Mouse (Mus musculus): ENCODE results near the gene Cks1b. TPM values are rescaled to one million over a fixed set of nuclear protein-coding genes. Genes with fewer than 3 reads are reported as not detected.
A peak's percentile ranks its signal among the peaks of the same experiment; 100 is the strongest.

The Cks1b gene
- polyA plus RNA-seq, 2 experiments from 2014 or later = 70.8 to 92.3 TPM

DNA sequence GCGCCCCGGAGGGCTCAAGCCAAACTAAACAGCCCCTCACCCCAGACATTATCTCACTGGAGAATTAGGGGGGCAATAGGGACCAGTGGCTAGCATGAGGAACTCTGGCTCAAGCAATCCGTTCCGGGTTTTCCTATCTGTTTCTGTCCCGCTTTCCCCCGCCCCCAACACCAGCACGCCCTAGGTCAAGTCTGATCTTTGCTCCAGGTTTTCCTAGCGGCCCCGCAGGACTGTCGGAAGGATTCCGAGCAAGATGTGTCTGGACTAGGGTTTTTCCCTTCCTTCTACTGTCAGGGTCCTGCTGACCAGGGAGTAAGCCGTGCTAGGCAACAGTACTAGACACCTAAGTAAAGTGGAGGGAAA lies 23.3 kb downstream of the Cks1b start:
- ATAC-seq = no peak

DNA sequence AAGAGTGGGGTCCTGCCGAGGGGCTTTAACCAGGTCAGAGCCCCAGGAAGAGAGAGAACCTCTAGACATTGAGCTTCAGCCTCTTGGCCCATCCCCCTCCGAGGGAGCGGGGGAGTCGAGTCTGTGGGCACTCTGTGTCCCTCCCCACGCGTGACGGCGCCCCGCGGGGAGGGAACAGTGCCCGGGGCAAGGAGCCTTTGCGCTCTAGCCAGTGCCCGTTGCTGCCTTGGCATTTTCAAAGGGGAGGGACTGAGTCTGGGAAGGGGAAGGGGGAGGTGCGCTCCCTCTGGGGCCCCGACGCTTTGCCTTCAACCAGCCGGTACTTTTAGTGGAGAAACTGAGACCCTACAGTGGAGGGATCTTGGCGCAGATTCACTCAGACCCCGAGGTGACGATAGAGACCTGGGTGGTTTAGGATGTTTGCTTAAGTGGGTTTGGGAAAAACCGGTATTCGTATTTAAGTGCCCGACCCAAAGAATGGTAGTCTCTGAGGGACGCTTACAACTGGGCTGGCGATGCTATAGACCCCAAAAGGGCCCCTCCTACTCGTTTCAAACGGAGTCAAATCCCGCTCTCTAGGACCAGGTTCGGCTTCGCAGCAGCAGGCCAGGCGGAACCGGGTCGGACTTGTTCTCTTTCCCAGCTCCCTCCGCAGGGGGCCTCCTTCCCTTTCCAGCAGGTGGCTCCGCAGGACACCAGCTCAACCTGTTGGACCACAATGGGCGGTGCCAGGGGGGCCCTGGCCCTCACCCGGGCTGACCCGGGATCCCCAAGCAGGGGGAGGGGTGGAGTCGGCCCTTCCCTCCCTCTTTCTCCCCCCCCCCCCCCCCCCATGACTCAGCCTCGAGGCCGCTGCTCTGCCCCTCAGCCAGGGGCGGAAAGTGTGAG lies 23.9 kb downstream of the Cks1b start, which contains the start of gene Zbtb7b:
Gene Zbtb7b, minus strand, starts transcription at position 771 of the 888 bp plus-strand sequence.
- peak; percentile 8 for ATAC-seq

DNA sequence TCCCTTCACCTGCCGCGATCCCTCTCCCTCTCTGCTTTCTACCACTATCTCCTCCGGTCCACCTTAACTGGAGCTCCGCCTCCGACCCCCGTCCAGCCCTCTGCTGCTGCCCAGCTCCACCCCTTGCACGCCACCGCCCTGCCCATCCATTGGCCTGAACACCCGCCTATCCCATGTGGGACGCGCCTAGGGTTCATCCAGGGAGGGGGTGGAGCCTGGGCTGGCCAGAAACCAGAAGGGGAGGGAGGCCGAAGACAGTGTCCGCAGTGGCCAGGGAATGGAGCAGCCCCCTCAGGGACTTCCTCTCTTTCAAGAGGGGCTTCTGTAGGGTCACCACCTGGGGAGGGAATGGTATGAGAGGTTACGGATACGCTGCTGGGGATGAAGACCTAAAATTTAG lies 24.6 kb downstream of the Cks1b start:
- peak; percentile 79 for ATAC-seq

DNA sequence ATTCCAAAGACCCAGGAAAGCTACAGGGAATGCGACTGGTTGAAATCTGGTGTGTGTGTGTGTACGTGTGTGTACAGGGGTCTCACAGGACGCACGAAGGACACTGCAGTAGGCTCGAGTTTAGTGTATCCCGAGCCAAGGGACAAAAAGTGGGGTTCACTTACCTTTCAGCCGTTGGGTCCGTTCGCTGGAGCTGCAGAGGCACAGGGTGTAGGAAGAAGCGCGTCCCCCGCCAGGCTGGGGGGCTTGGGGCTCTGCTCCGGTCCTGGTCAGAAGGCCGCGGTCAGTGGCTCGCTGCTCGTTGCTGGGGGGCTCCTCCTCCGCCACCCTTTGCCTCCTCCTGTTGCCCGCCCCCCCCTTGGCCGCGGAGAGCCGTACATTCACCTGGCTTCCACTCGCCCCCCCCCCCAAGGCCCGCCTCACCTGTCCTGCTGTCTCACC lies 25.3 kb downstream of the Cks1b start:
- ATAC-seq = no peak

DNA sequence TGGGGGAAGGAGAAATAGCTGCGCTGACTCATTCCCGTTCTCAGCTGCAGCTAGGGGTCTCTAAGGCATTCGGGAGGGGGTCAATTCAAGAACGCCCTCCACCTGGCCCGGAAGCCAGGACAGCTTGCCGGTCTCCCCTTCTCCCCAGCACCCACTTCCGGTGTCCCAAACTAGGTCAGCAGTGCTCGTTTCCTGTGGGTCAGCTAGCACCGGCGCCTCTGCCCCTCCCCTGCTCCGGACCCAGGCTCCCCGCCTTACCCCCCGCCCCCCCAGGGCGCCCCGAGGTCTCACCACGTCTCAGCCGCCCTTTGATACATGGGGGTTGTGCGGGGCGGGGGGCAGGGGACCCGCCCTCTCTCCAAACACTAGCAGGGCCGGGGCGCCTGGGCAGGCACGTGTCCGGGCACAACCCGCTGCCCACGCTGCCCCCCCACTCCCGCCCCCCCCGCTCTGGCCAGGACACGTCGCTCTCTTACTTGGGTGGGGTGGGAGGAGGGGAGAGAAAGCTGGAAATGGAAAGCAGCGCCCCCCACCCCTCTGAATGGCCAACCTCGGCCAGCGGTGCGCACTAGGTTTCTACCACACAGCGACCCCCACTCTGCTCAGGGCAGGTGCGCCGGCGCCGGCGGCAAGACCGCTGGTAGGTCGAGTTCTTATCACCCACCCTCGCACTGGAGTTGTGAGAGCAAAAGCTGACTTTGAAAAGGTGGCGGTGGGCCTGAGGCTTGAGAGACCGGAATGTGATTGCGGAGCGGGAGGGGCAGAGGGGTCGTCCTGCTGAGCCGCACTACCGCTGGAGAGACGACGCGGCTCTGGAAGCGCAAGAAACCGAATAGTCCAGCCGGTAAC lies 26.3 kb downstream of the Cks1b start:
- no peak for ATAC-seq

DNA sequence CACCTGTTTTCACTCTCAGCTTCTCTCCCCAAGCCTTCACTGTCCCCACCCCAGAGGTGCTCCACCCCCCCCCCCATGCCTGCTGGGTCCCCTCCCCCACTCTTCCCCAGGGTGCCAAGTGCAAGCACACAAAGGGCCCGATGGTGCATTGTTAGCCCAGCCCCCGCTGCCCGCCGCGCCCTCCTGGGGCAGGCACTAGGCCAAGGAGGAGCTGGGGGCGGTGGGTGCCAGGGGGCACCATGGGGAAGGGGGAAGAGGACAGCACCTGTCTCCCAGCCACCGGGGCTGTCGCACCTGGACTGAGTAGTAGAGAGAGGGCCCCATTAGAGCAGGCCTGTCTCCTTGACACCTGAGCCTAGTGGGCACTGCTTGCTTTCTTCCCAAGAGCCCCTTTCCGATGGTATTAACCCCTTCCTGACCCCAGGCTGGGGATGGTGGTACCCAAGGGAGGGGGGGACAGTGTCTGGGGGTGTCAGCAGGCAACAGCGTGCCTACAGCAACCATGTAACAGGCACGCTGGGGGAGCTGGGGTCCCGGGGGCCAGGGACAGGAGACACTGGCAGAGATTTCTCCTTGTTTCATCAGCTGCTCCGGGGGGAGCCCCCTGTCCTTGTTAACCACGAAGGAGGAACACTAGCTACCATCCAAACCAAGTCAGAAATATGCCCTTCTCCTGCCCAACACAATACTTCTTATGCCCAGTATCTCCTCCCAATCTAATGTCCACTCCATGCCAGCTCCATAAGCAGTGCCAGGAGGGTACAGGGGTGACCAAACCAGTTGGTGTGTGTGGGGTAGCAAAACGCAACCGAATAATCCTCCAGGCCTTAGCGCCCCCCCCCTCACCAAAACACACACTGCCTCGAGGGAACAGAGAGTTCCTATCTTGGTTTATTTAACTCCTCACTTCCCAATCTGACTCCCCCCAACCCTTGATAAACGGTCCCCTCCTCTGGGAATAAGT lies 27.2 kb downstream of the Cks1b start:
- ATAC-seq = no peak

DNA sequence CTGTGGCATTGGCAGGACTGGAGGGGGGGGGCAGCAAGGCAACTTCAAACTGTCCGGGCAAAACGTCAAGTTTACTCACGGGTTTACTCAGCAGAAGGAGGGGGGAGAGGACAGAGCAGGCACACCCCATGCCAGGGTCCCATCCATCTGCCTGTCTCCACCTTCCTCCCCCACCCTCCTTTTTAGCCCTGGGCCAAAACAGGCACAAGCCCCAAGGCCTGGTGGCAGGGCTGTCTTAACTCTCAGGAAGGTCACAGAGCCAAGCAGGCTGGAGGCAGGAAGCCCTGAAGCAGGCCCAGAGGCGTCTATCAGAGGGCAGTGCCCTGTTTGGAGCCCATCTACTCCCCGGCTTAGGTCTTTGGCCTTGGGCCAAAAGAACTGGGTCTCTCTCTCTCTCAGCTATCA lies 28.1 kb downstream of the Cks1b start:
- no peak for ATAC-seq

DNA sequence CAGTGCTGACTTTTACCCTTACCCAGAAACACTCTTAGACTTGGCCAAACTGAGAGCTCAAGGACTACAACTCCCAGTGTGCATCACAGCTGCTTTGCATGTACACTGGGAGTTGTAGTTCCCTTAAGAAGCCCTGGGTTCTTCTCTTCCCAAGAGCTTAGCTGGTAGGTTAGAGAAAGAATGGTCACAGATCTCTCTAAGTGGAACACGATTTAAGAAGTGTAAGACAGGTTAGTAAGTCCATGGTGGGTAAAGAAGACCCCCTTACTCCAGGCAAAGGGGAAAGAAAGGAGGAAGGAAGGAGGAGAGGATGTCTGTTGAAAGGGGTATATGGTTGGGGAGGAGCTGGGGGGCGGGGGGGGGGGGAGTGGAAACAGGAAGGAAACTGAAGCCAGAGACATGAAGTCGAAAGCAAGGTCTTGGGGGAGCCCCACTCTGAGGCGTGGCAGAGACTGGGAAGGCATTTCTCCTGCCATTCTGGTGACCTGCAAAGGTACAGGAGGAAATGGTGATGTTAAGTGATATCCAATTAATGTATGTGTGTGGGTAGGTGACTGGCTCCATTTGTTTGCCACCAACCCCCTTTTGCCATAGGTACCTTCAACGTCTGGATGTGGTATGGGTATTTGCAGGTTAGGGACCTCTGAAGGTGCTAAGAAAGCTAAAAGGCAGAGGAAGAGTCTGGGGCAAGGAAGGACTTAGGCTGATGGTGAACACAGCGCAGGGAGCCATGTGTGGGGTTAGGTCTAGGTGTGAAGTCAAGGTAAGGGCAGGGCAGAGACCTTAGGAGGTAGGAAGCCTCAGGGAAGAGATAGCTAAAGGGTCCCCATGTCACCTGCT lies 29.1 kb downstream of the Cks1b start:
- ATAC-seq = peak; percentile 30

DNA sequence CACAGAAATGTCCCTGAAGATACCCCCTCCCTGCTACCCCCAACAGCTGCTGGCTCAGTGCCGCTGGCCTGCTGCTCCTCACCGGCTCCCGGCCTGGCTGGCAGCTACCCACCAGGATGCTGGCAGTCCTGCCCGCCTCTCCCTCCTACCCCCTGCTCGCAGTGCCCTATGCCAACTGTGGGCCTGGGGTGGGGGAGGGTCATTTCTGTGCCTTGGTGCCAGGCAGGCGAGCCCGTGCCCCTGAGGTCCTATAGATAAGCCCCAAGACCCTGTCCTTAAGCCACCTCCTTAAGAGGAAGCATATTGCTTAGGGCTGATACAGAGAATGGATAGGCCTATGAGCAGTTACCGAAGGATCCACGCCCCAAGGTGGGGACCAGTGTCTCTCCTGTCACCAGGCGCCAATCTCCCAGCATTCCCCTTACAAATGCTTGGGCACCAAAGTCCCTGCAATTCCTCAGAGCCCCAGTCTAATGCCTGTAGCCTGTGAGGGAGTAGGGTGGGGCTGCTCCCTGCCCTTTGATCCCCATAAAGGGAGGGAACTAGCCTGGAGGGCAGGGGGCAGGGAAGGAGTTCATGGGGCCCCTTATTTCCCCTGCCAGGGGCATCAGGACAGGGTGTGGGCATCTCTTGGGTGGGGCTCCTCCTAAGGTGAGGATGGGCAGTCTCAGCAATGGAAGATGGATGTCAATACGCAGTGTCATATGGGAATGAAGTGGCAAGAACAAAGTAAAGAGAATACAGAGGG lies 29.9 kb downstream of the Cks1b start:
- no peak for ATAC-seq

DNA sequence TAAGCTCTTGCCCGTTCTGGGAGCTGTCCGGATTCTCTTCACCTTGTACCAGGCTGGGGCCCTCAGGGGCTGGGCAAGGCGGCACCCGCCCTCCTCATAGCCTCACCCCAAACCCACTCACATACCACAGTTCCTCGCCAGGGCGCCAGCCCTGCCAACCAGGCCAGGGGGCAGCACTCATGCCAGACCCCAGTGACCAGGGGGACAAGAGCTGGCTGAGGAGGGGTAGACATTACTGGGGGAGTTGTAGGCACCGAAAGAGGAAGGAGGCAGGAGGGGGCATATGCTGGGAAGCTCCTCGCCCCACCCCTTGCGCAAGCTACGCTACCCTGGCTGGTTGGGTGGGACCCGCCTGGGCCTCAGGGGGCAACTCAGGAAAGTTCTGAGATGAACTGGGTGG lies 30.6 kb downstream of the Cks1b start:
- ATAC-seq = no peak

DNA sequence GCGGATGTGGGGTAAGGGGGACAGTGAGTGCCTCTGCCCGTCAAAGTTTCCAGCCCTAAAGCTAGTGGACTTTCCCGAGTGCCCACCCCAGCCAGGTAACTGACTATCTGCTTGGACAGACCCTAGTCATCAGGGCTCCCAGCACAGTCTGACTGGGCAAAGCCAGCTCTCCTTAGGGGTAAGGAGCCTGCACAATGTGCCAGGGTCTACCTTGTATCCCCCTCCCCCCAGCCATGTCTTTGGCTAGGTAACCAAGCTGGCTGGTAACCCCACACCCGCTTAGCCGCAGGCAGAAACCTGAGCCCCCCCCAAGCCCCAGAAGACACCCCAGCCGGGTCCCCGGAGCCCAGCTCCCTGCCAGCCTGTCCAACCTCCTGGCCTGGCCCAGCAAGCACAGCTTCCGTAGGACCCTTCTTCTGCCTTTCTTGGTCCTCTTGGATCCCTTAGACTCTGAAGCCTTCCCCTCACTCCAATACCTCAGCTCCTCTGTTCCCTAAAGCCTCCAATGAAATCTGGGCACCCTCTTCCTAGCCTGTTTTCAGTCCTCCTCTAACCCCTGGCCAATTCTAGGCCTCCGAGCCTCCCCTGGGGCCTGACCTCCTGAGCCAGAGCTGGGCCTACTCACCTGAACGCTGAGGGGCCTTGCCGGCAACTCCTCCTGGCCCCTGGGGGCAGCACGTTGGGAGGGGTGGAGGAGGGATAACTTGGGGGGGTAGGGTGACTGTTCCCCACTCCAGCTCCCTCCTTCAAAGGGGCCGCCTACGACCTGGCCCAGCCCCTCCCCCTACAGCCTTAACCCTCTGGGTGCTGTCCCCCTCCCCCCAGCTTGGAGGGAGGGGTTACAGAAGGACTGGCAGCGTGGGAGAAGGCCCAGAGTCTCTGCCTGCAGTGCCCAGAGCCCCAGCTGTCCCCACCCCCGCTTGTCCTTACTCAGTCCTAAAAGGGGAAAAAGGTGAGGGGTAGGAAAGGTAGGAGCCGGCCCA lies 31.5 kb downstream of the Cks1b start:
- ATAC-seq = no peak

DNA sequence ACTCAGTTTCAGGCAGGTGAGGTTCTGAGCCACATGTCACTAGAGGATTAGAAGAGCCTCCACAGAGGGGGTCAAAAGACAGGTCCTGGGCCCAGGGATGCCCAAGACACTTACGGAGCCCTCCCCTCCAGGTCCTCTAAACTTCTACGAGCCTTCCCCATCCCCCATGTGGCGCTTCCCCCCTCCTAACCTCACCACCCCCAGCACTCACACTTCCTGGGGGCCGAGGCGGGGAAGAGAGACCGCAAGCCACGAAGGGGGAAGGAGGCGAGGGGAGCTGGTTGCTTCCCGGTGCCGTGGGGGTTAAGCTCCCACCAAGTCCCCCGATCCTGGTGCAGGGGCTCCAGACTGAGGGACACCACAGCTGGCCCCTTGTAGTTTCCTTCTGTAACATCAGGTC lies 32.7 kb downstream of the Cks1b start:
- ATAC-seq = no peak

DNA sequence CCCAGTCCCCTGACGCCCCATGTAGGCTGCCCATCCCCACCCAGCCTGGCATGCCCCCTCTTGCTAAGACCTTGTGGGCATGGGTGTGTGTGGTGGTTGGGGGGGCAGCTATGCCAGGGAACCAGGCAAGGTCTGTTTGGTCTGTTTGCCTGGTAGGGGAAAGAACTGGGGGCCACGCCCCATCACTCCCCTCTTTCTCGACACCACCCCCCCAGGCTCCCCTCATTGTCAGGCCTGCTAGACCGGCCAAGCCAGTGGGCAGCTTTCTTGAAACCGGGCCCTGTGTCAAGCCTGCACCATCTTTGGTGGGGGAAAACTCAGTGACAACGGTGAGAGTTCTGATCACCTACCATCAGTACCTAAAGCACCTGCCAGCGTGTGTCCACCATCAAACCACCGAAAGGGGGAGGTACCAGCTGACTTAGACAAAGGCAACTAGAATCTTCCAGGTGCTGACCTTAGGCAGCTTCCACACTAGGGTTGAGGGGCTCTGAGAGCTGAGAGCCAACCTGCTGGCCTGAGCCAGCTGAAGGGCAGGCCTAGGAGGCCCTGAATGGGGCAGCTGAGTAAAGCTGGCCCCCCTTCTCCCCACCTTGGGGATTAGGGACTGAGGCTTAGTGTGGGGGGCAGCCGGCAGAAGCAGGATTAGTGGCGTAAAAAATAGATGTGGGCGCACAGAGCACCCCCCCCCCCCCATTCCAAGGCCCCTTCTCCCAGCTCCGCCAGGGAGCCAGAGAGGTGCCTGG lies 33.7 kb downstream of the Cks1b start:
- ATAC-seq = no peak

DNA sequence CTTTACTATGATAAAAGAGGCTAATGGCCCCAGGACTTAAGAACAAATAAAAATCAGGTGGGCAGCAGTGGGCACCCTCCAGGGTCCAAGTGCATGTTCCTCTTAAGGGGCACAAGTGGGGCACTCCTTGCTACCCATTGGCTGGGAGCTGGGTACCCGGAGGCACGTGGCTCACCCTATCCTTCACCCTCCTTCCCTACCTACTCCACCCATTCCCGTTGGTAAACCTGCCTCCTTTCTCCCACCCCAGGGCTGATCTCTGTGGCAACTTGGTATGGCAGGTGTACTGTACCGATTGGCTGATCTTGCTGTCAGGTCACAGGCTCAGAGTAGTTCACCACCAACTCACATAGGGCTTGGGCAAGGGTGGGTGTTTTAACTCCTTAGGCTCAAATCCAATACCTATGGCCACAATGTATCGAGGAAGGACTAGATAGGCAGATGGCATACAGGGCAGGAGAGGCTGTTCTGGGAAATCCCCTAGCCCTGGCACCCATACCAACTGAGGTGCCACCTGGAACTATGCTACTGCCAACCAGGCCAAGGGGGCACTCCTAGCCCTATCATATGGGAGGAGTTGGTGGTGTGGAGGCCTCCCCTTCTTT lies 34.4 kb downstream of the Cks1b start:
- ATAC-seq = no peak

DNA sequence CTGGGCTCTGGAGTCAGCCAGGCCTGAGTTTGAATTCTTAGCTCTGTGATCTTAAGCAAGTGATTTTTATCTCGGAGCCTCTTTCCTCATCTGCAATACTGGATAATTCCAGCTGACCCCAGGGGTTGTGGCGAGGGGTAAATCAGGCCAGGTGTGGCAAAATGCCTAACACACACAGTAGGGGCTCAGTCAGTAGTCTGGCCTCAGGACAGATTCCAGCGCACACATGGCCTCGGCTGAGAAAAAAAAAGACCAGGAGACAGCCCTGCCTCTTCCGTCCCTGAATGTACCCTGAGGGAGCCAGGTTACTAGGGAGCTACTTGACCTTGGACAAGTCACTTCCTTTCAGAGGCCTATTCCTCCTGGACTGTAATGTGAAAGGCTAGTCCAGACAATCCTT lies 35.2 kb downstream of the Cks1b start:
- ATAC-seq = no peak

DNA sequence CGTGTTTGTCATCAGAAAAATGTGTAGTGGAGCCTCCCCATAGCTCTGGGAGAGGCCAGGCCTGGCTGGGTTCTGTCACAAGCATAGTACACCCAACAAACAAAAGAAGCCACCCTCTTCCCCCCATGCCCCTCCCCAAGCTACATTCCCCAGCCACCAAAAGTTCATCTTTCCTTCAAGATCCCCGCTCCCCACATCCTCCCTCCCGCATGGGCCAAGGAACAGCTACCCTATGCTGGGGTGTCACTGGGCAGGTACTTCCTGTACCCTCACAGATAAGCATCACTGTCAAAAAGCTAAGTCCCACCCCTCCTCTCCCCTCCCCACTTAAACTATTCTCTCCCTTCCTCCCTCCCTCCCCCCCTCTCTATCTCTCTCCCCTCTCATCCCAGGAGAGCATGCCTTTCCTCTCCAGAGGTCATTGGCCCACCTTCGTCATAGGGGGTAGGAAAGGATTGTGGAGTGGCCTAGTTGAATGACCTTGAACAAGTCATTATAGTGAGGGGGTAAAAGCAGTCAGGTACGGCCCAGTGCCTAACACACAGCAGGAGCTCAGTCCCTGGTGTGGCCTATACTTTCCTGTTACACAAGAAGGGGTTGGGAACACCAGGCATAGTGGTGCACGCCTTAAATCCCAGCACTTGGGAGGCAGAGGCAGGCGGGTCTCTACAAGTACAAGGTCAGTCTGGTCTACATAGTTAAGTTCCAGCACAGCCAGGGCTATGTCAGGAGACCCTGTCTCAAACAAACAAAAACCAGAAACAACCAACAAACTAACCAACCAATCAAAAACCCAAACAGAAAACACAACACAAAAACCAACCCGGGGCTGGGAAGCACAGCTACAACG lies 35.9 kb downstream of the Cks1b start:
- ATAC-seq = peak; percentile 42

DNA sequence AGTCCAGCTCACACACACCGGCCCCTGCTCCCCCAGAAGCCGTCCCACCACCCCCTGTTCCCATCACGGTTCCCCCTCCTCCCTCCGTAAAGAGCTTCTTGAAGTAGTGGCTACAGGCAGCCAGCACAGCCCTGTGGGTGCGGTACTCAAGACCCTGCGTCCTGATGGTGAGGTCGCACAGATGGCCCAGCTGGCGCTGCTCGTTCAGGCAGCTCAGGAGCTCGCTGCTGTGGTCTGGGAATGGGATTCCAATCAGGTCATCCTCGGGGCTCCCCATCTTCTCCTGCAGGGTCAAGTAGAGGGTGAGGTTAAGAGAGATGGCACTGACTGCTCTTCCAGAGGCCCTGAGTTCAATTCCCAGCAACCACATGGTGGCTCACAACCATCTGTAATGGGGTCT lies 37.0 kb downstream of the Cks1b start:
- no peak for ATAC-seq

Data from activated CD4-positive, CD25-positive, alpha-beta regulatory T cell, adult 4 months (primary cell).